Mouse (Mus musculus): ENCODE measurements around the gene Fam168a.

Gene Fam168a

GRCm38 (mm10) chr7:100867561-100867960, 161.1 kb downstream of the Fam168a start:
- no peak for DNase-seq (ENCODE audit: low spot score in 2 of 2)

GRCm38 (mm10) chr7:100868551-100868950, 162.1 kb downstream of the Fam168a start:
- DNase-seq (ENCODE audit: low spot score in 2 of 2), result peak in 1 of 2 experiments; percentile 31

GRCm38 (mm10) chr7:100869877-100870629, 163.6 kb downstream of the Fam168a start:
- no peak for DNase-seq (ENCODE audit: low spot score in 2 of 2)

- DNase-seq (ENCODE audit: low spot score in 2 of 2), result no peak
Observed at GRCm38 (mm10) chr7:100871355-100871754, 164.9 kb downstream of the Fam168a start.

- DNase-seq (ENCODE audit: low spot score in 2 of 2), result no peak
Observed at GRCm38 (mm10) chr7:100871892-100872291, 165.5 kb downstream of the Fam168a start.

GRCm38 (mm10) chr7:100873197-100873596, 166.8 kb downstream of the Fam168a start:
- no peak for DNase-seq (ENCODE audit: low spot score in 2 of 2)

- DNase-seq (ENCODE audit: low spot score in 2 of 2), result no peak
Observed at GRCm38 (mm10) chr7:100875822-100876221, 169.4 kb downstream of the Fam168a start.

- no peak for DNase-seq (ENCODE audit: low spot score in 2 of 2)
Observed at GRCm38 (mm10) chr7:100876293-100876692, 169.9 kb downstream of the Fam168a start.

GRCm38 (mm10) chr7:100876771-100877170, 170.3 kb downstream of the Fam168a start:
- no peak for DNase-seq (ENCODE audit: low spot score in 2 of 2)

GRCm38 (mm10) chr7:100879595-100879994, 173.2 kb downstream of the Fam168a start:
- DNase-seq (ENCODE audit: low spot score in 2 of 2), result peak; percentile 57 to 74

- DNase-seq (ENCODE audit: low spot score in 2 of 2), result no peak
Observed at GRCm38 (mm10) chr7:100881531-100881930, 175.1 kb downstream of the Fam168a start.

- no peak for DNase-seq (ENCODE audit: low spot score in 2 of 2)
Observed at GRCm38 (mm10) chr7:100881950-100882349, 175.5 kb downstream of the Fam168a start.

GRCm38 (mm10) chr7:100884460-100884859, 178.0 kb downstream of the Fam168a start:
- no peak for DNase-seq (ENCODE audit: low spot score in 2 of 2)

GRCm38 (mm10) chr7:100886535-100886934, 180.1 kb downstream of the Fam168a start:
- DNase-seq (ENCODE audit: low spot score in 2 of 2), result peak in 1 of 2 experiments; percentile 73

Data from spleen, postnatal 14 days (tissue).